Mouse (Mus musculus) c-Kit-negative CD71-positive TER-119-positive erythroid progenitor cells, embryonic 14.5 days (primary cell): ENCODE results near the gene Gm4553.
"Not testable (repeated sequence)": the region's sequence is repeated elsewhere in the genome, so short reads cannot be mapped to it uniquely, and the experiment has no call there.

ENCODE experiments used
- DNase-seq: peaks from one replicate; pipeline ENCODE4 v3.0.0-alpha.2; 2013; ENCODE audit warnings: low read depth, low spot score

Gm4553 gene

DNA sequence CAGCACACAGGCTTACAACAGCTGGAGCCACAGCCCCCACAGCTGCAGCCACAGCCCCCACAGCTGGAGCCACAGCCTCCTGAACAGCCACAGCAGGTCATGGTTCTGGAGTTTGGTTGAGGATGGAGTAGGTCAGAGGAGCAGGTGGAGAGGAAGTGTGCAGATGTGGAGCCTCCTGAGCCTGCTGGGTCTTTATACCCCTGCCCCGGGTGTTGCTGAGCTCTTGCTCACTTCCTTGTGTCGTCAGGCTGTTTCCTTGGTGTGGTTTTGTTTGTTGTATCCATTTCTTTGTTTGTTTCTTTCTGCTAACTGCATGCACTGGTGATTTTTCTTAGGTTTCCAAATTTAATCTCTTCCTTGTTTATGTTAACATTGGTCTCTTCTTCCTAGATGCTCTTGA lies 29.6 kb downstream of the Gm4553 start, which contains the start of gene Gm39115:
Gm39115 (minus strand) TSS at position 101 of the 400 bp plus-strand sequence.
- DNase-seq, result not testable (repeated sequence)

DNA sequence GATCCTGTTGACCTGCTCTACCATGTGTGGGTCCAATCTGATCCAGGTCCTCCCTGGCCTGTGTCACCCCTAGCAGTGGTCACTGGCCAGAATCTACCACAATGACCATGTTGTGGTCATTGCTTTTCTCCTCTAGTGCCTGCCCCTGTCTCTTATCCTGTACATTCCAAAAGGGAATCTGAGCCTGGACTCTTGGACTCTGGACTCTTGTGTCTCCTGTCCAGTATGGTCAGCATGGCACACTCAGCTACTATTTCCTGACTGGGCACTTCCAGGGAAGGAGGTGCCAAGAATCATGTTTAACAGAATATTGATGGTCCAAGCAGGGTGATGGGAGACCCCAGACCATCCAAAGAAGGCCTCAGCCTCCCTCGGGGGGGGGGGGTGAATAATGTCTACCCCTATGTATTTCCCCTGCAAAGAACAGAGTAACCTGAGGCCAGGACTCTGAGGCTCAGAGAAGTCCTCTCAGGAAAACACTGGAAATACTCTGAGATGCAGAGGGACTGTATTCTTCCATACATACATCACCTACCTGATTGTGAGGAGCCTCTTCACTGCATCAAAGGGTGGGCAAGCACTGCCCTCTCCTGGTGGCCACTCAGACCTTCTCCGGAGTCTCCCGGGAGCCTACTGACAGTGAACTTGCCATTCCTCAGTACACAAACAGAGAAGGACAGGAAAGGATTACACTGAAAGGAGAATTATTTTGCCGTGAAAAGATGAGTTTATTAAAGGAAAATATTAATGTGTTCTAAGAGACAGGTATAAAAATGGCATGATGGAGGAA lies 31.1 kb downstream of the Gm4553 start:
- DNase-seq, result no peak

DNA sequence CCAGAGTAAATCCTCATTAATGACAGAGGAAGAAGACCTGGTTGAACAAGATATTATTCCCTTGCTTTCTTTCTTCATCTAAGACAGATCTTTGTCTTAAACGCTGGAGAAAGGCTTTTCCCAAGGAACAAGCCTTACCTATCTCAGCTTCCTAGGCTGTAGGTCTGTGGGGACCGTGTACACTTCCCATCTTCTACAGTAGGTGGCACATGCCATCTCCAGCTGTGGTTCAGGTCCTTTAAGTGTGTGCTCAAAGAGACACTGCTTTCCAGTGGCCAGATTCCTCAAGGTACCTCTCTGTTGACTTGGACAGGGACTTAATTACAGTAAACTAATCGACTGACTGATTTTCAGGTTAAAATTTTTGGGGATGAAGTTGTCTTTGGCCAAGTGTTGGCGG lies 36.7 kb downstream of the Gm4553 start:
- DNase-seq, result no peak

DNA sequence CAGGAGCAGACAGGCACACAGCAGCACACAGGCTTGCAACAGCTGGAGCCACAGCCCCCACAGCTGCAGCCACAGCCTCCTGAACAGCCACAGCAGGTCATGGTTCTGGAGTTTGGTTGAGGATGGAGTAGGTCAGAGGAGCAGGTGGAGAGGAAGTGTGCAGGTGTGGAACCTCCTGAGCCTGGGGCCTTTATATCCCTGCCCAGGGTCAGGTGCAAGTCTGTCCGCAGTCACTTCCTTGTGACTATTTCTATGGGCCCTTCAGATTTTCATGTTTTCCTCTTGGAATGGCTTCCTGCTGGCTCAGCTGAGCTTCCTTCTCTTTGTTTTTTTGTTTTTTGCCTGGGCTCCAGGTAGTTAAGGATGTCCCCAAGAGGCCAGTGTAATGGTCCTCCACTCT lies 44.9 kb downstream of the Gm4553 start, which contains the start of gene Gm45618:
Gm45618 (minus strand) TSS at position 101 of the 400 bp plus-strand sequence.
- not testable (repeated sequence) for DNase-seq

DNA sequence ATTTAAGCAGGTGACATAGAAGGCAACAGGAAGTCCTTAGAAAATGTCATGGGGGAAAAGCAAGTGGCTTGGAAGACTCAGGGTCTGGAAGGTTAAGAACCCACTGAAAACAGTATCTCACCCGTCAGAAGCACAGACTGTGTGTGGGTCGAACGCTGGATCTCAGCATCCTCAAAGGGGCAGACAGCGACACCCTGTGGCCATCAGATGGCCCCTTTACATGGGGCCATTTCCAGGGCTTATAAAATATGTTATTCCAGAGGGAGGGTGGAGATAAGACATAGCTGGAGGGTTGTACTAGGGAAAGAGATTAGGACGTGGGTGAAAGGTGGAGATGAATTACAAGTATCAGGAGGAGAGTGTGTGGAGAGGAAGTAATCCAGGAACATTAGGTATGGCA lies 45.9 kb downstream of the Gm4553 start:
- DNase-seq, result no peak
